Mouse (Mus musculus) brain, embryonic 18.5 days (tissue): ENCODE data around the gene Gpr155.
A peak's percentile ranks its signal among the peaks of the same experiment; 100 is the strongest.

Experiments
- DNase-seq: peaks from one replicate; pipeline ENCODE4 v3.0.0-alpha.2; 2012; ENCODE audit warnings: low read depth, low spot score

Gene Gpr155

GRCm38 (mm10) chr2:73322991-73323390 lies 63.4 kb downstream of the Gpr155 start:
- no peak for DNase-seq

GRCm38 (mm10) chr2:73319218-73319617 lies 67.2 kb downstream of the Gpr155 start:
- DNase-seq, result no peak

DNA sequence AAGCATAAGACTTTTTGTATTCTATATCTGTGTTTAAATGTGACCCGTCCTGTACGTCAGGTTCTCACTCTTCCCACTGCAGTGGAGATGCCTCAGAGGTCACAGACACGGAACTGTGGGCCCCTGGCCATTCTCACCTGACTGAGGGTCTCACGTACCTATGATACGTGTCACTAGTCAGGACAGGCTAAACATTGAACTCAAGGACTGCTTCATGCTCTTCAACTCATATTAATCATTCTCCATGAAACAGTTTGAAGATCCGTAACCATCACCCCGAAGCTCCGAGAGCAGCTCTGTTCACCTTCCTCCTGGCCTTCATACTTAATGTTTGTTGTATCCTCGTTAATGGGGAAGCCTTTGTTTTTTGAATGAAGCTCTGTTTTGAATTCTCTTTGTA lies 68.9 kb downstream of the Gpr155 start:
- no peak for DNase-seq

GRCm38 (mm10) chr2:73314311-73314710 lies 72.1 kb downstream of the Gpr155 start:
- DNase-seq, result no peak

GRCm38 (mm10) chr2:73313117-73313501 lies 73.3 kb downstream of the Gpr155 start:
- no peak for DNase-seq

DNA sequence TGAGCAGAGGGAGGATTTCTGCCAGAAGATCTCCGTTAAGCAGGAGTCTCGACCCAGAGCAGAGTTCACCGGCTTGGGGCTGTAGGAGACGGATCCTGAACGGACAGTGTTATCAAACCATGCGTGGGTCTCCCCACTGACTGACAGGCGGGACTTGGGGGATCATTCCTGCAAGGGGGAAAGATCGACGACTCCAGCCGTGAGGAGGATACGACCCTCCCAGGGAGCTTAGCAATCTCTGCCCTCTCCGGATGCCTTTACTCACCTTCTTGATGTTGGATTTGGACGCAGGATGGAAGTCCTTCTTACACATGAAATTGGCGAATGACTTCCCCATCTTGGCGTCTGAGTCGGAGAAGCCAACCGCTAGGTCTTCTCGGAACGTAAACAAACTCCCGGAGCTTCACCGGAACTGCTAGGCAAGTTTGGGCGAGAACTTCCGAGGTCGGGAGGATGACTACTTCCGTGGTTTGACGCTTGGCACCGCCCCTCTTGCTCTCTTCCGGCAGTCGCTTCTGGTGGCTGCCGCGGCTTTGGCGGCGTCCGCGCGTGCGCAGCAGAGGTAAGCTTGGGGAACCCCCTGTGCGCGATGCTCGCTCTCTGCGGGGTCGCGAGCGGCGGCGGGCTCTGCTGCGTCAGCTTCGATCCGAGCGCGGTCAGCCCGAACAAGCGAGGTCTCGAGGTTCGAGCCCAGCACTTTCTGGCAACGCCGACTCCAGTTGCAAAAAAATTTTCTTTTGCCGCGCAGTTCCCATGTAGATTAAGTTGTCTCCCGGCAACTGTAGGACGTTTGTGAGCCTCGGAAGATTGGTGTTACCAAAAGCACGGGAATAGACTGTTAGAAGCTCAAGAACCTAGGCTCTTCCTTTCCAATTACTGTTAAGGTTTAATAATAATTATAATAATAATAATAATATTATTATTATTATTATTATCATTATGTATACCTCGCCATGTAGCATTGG lies 73.9 kb downstream of the Gpr155 start, which contains the start of the genes Scrn3 and Cir1:
Scrn3 (plus strand) TSS at position 450 of the 965 bp plus-strand sequence.
Cir1 (minus strand) TSS at position 550 of the 965 bp plus-strand sequence.
- DNase-seq, result peak; percentile 94

DNA sequence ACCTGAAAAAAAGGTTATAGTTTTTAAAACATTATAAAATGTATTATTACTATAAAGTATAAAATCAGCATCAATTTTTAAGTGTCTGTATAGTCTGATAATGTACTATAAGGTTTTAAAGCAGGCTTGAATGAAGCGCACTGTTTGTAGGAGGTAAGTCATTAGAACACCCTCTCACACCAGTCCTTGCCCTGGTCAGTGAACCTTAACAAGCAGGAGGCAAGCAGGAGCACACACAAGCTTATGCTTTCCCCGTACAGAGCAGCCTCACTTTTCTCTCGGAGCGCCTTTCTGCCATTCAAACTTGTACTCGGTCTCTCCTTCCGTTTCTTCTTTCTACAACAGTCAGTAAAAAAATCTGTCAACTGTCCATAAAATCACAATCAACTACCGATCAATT lies 80.4 kb downstream of the Gpr155 start:
- no peak for DNase-seq

DNA sequence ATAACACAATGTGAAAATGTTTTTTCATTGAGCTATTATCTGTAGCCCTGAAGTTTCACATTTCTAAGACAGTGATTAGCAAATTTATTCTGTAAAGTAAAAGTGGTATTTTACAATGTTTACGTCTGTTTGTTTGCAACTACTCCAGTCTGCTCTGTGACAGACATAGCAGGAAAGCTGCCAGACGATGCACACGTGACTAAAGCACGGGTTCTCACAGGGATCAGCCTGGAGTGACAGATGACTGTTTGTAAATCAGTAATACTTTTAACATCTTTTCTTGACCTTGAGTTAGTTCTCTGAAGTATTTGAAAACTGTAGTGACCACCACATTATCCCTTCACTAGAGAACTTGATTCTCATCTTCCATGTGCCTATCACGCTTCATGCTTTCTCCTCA lies 81.9 kb downstream of the Gpr155 start:
- no peak for DNase-seq

GRCm38 (mm10) chr2:73302722-73303121 lies 83.7 kb downstream of the Gpr155 start:
- DNase-seq, result no peak

DNA sequence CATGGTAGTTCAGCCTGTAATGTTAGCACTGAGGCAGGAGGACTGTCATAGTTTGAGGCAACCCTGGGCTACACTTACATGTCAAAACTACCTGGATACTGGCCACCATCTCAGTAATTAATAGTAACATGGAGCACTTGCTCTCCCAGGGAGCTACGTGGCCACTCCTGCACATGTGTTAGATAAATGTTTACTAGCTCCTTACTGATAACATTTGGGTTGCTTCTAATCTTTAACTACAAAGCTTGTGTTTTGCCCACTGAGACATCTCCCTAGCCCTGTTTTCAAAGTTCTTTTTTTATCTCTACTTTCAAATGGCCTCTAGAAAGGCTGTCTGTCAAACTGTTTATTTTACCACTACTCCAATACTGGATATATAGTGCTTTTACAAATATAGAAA lies 84.4 kb downstream of the Gpr155 start:
- no peak for DNase-seq

GRCm38 (mm10) chr2:73298841-73299240 lies 87.5 kb downstream of the Gpr155 start:
- DNase-seq, result no peak

DNA sequence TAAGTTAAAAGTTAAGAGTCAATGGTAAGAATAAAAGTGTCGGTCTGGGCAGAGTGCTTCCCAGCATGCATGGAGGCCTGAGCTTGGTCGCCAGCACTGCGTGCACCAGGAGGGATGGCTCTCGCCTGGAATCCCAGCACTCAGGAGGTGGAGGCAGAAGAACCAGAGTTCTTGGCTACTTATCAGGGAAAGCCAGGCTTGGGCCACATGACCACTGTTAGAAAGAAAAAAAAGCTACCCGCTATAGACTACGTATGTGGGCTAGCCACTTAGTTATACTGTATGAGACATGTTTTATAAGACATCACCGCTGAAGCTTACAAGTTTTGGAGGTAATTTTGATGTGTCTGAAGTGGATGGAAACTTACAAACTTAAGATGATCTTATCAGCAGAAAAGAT lies 88.2 kb downstream of the Gpr155 start:
- no peak for DNase-seq

DNA sequence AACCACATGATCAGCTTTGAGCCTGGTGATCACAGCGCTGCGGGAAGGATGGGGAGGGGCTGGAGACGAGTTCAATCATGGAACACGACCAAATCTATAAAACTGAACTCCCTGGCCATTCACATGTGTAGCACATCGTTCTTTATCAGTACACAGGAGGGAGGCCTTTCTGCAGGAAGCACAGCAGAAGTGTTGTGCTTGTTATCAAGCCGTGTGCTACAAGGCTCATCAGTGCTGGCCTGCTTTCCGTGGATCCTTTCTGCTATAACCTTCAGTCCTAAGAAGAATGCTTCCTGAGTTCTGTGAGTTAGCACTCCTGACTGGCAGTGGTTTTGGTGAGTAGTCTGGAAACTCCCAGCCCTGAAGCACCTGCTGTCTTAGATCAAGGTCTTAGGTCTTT lies 91.3 kb downstream of the Gpr155 start:
- no peak for DNase-seq
